Mouse (Mus musculus): ENCODE measurements around the gene Hpf1.

- TF ChIP-seq CTCF (IDR thresholded peaks at IDR 0.05; ENCODE audit: low read depth) (no peak), EP300 (IDR thresholded peaks at IDR 0.05; ENCODE audit: low read depth) (no peak)
Measured at GRCm38 (mm10) chr8:60949859-60950258, 59.6 kb downstream of the Hpf1 start.
